ENCODE assay signal across 18 mouse cellular contexts in genomic region chr5:106285152-106285551, GRCm38 (mm10).
A peak's percentile ranks its signal among the peaks of the same experiment; 100 is the strongest.
DNase-seq lines count a peak whose midpoint lies in the region; ATAC-seq and TF ChIP-seq lines count a peak whose summit lies in the region.
"Had no signal": no experiment of that assay in that cellular context is flagged by ENCODE, and none has a peak within 500 bp of the region (broad histone marks: within the 10 kb centered on the region; RNA-seq: fewer than 3 reads in every experiment).

No protein-coding gene starts in this region.

- TF ChIP-seq POLR2A in heart, adult 2 months (IDR thresholded peaks at IDR 0.05; ENCODE audit: insufficient read depth, low read depth, low read length), result no peak

- no peaks in the 10 kb centered on the region for H3K36me3 ChIP-seq in heart, embryonic 13.5 days
- H3K36me3 ChIP-seq in heart, adult 2 months (ENCODE audit: control insufficient read depth, insufficient read depth, low read length), result no peaks in the 10 kb centered on the region
- H3K36me3 ChIP-seq in midbrain, embryonic 10.5 days, result no peaks in the 10 kb centered on the region
- H3K36me3 ChIP-seq in midbrain, postnatal 0 days (ENCODE audit: insufficient read depth, low read length), result no peaks in the 10 kb centered on the region
- H3K36me3 ChIP-seq in midbrain, embryonic 11.5 days (ENCODE audit: control insufficient read depth, insufficient read depth, low read length), result no peaks in the 10 kb centered on the region
- H3K36me3 ChIP-seq: G1E; hindbrain, embryonic 15.5 days; liver, embryonic 12.5 days; neural tube, embryonic 12.5 days had no signal

- peaks cover 11% of the 10 kb centered on the region for H3K4me1 ChIP-seq in heart, embryonic 13.5 days
- no peaks in the 10 kb centered on the region for H3K4me1 ChIP-seq in heart, adult 2 months (ENCODE audit: control insufficient read depth, insufficient read depth, low read length)
- H3K4me1 ChIP-seq in midbrain, embryonic 10.5 days, result peaks cover 12% of the 10 kb centered on the region
- 0 out of 2 replicates have a peak, but pooled peaks cover 3% of the 10 kb centered on the region for H3K4me1 ChIP-seq in midbrain, postnatal 0 days (ENCODE audit: insufficient read depth, low read length)
- peaks cover 4% of the 10 kb centered on the region for H3K4me1 ChIP-seq in midbrain, embryonic 11.5 days (ENCODE audit: control insufficient read depth, insufficient read depth, low read length)
- H3K4me1 ChIP-seq: liver, embryonic 12.5 days; neural tube, embryonic 12.5 days had no signal

- intact Hi-C loops in heart, adult 2 months (cut with DNase I), result no loop called here

- DNase-seq in heart, adult 2 months, result no peak
- peak; percentile 33 for DNase-seq in midbrain, embryonic 10.5 days (ENCODE audit: low spot score)
- no peak for DNase-seq in midbrain, postnatal 0 days (ENCODE audit: low spot score)
- DNase-seq in midbrain, embryonic 11.5 days (ENCODE audit: low spot score, missing footprints), result peak; percentile 78
- DNase-seq in layer of hippocampus, postnatal 14 days (ENCODE audit: low spot score in 2 of 2), result no peak
- DNase-seq: adrenal gland, adult 2 months; cerebellum, adult 18-20 months; gastrocnemius, postnatal 36 days; kidney, adult 11 months; kidney, postnatal 25 days; lung, postnatal 14 days; thymus, adult 2 months had no signal

- ATAC-seq in heart, embryonic 13.5 days (ENCODE audit: extremely low read depth, insufficient number of reproducible peaks, low FRiP score, low TSS enrichment), result no peak
- no peak for ATAC-seq in midbrain, postnatal 0 days (ENCODE audit: low FRiP score)
- no peak for ATAC-seq in midbrain, embryonic 11.5 days (ENCODE audit: low FRiP score)
- no peak for ATAC-seq in frontal cortex, adult (ENCODE audit: low TSS enrichment)
- ATAC-seq: liver, embryonic 12.5 days had no signal

- H3K27ac ChIP-seq in heart, embryonic 13.5 days (replicated peaks), result no peak overlapping the region
- H3K27ac ChIP-seq in heart, adult 2 months, result no peak overlapping the region
- H3K27ac ChIP-seq in midbrain, embryonic 10.5 days (replicated peaks), result peak overlapping the region; percentile 10; the same call in 1 of the 2 replicates
- H3K27ac ChIP-seq in midbrain, postnatal 0 days (ENCODE audit: low read depth, low read length), result no peak overlapping the region
- H3K27ac ChIP-seq in midbrain, embryonic 11.5 days (ENCODE audit: low read depth, low read length), result no peak overlapping the region
- H3K27ac ChIP-seq: hindbrain, embryonic 15.5 days; liver, embryonic 12.5 days; neural tube, embryonic 12.5 days had no signal

- TF ChIP-seq EP300 in heart, adult 2 months (IDR thresholded peaks at IDR 0.05; ENCODE audit: insufficient read depth, low read depth, low read length), result no peak

- WGBS in heart, embryonic 13.5 days, result 11% methylated on average over 4 of the region's 4 CpGs
- WGBS in heart, adult 2 months, result 22% methylated on average over 4 of the region's 4 CpGs
- 2% methylated on average over 4 of the region's 4 CpGs for WGBS in midbrain, embryonic 10.5 days
- WGBS in midbrain, postnatal 0 days, result 6% methylated on average over 4 of the region's 4 CpGs
- 2% methylated on average over 4 of the region's 4 CpGs for WGBS in midbrain, embryonic 11.5 days

- H3K4me2 ChIP-seq in heart, embryonic 13.5 days, result peak overlapping the region; percentile 55
- no peak overlapping the region for H3K4me2 ChIP-seq in midbrain, postnatal 0 days (ENCODE audit: low read depth, low read length, poor library complexity, severe bottlenecking)
- no peak overlapping the region; the same call in 1 of the 2 replicates for H3K4me2 ChIP-seq in midbrain, embryonic 11.5 days
- H3K4me2 ChIP-seq: hindbrain, embryonic 15.5 days; liver, embryonic 12.5 days; neural tube, embryonic 12.5 days had no signal

- TF ChIP-seq CTCF in heart, adult 2 months (IDR thresholded peaks at IDR 0.05), result no peak
- TF ChIP-seq CTCF in midbrain, postnatal 0 days (IDR thresholded peaks at IDR 0.05), result no peak

- H3K79me2 ChIP-seq in heart, adult 2 months (replicated peaks; ENCODE audit: control insufficient read depth, insufficient read depth, low read length), result no peaks in the 10 kb centered on the region

- 0 out of 2 replicates have a peak overlapping the region, but pooled peaks have one; percentile 14 for H3K4me3 ChIP-seq in heart, embryonic 13.5 days
- no peak overlapping the region for H3K4me3 ChIP-seq in heart, adult 2 months
- H3K4me3 ChIP-seq in midbrain, embryonic 10.5 days, result no peak overlapping the region
- no peak overlapping the region for H3K4me3 ChIP-seq in midbrain, postnatal 0 days (ENCODE audit: low read depth, low read length)
- no peak overlapping the region for H3K4me3 ChIP-seq in midbrain, embryonic 11.5 days (ENCODE audit: low read depth, low read length)
- H3K4me3 ChIP-seq: hindbrain, embryonic 15.5 days; liver, embryonic 12.5 days; neural tube, embryonic 12.5 days had no signal

- no peaks in the 10 kb centered on the region for H3K27me3 ChIP-seq in heart, embryonic 13.5 days (replicated peaks)
- no peaks in the 10 kb centered on the region for H3K27me3 ChIP-seq in heart, adult 2 months (ENCODE audit: control insufficient read depth, insufficient read depth, low read length)
- peaks cover 55% of the 10 kb centered on the region for H3K27me3 ChIP-seq in midbrain, embryonic 10.5 days (ENCODE audit: low read depth, poor library complexity, severe bottlenecking)
- no peaks in the 10 kb centered on the region for H3K27me3 ChIP-seq in midbrain, postnatal 0 days (ENCODE audit: insufficient read depth, low read length)
- no peaks in the 10 kb centered on the region for H3K27me3 ChIP-seq in midbrain, embryonic 11.5 days (ENCODE audit: control insufficient read depth, insufficient read depth, low read length)
- H3K27me3 ChIP-seq: hindbrain, embryonic 15.5 days; liver, embryonic 12.5 days; neural tube, embryonic 12.5 days had no signal

- no peaks in the 10 kb centered on the region for H3K9me3 ChIP-seq in heart, embryonic 13.5 days
- H3K9me3 ChIP-seq in midbrain, embryonic 10.5 days (replicated peaks), result no peaks in the 10 kb centered on the region
- no peaks in the 10 kb centered on the region for H3K9me3 ChIP-seq in midbrain, postnatal 0 days (ENCODE audit: low read length)
- no peaks in the 10 kb centered on the region for H3K9me3 ChIP-seq in midbrain, embryonic 11.5 days (ENCODE audit: control insufficient read depth, low read length)
- H3K9me3 ChIP-seq: hindbrain, embryonic 15.5 days; liver, embryonic 12.5 days; neural tube, embryonic 12.5 days had no signal

- 0 out of 2 replicates have a peak overlapping the region, but pooled peaks have one; percentile 1 for H3K9ac ChIP-seq in heart, embryonic 13.5 days
- H3K9ac ChIP-seq in heart, adult 2 months (ENCODE audit: low read depth, low read length), result no peak overlapping the region
- H3K9ac ChIP-seq in midbrain, postnatal 0 days (replicated peaks; ENCODE audit: low read length, poor library complexity, severe bottlenecking), result no peak overlapping the region
- H3K9ac ChIP-seq in midbrain, embryonic 11.5 days (ENCODE audit: low read length), result no peak overlapping the region
- H3K9ac ChIP-seq: hindbrain, embryonic 15.5 days; liver, embryonic 12.5 days; neural tube, embryonic 12.5 days had no signal

Comparison
In these comparisons a context has a peak if more than half of its experiments do, and no peak if none do; other contexts are left out.
1. DNase-seq: peak in midbrain, embryonic 10.5 days (single experiment) and midbrain, embryonic 11.5 days (single experiment); none in heart, adult 2 months (0 of 2), midbrain, postnatal 0 days (single experiment) and layer of hippocampus, postnatal 14 days (0 of 2).